Mouse (Mus musculus) naive thymus-derived CD4-positive, alpha-beta T cell, adult 2 months (primary cell): ENCODE results near the gene Sptan1.
"Not testable (repeated sequence)": the region's sequence is repeated elsewhere in the genome, so short reads cannot be mapped to it uniquely, and the experiment has no call there.

ENCODE experiments used
- DNase-seq: peaks from one replicate; pipeline ENCODE4 v3.0.0-alpha.2; 2011; ENCODE audit warnings: low read depth

The Sptan1 gene

GRCm38 (mm10) chr2:30009101-30009500, 43.7 kb downstream of the Sptan1 start:
- DNase-seq, result no peak

- DNase-seq, result no peak
Observed at GRCm38 (mm10) chr2:30010840-30011281, 45.5 kb downstream of the Sptan1 start.

- DNase-seq, result no peak
Observed at GRCm38 (mm10) chr2:30014326-30014966, 49.1 kb downstream of the Sptan1 start.

- no peak for DNase-seq
Observed at GRCm38 (mm10) chr2:30025454-30025853, 60.1 kb downstream of the Sptan1 start.

- DNase-seq, result no peak
Observed at GRCm38 (mm10) chr2:30026997-30027396, 61.6 kb downstream of the Sptan1 start.

GRCm38 (mm10) chr2:30032244-30032846, 67.0 kb downstream of the Sptan1 start:
- DNase-seq, result no peak

GRCm38 (mm10) chr2:30032957-30033356, 67.6 kb downstream of the Sptan1 start:
- DNase-seq, result no peak

GRCm38 (mm10) chr2:30037762-30038161, 72.4 kb downstream of the Sptan1 start:
- no peak for DNase-seq

GRCm38 (mm10) chr2:30038370-30038769, 73.0 kb downstream of the Sptan1 start:
- DNase-seq, result no peak

GRCm38 (mm10) chr2:30039687-30040086, 74.3 kb downstream of the Sptan1 start:
- DNase-seq, result no peak

- peak; percentile 90 for DNase-seq
Observed at GRCm38 (mm10) chr2:30042445-30042844, 77.1 kb downstream of the Sptan1 start.

GRCm38 (mm10) chr2:30044550-30044949, 79.2 kb downstream of the Sptan1 start:
- DNase-seq, result no peak

- no peak for DNase-seq
Observed at GRCm38 (mm10) chr2:30047127-30047526, 81.8 kb downstream of the Sptan1 start.

- DNase-seq, result peak; percentile 26
Observed at GRCm38 (mm10) chr2:30048101-30048501, 82.7 kb downstream of the Sptan1 start.

GRCm38 (mm10) chr2:30048699-30049388, 83.5 kb downstream of the Sptan1 start, which contains the start of gene Wdr34:
Wdr34 (minus strand) TSS chr2:30048881.
- peak; percentile 98 for DNase-seq

GRCm38 (mm10) chr2:30049831-30050230, 84.5 kb downstream of the Sptan1 start:
- DNase-seq, result no peak

- peak; percentile 62 for DNase-seq
Observed at GRCm38 (mm10) chr2:30051992-30052761, 86.8 kb downstream of the Sptan1 start.

GRCm38 (mm10) chr2:30055310-30055709, 90.0 kb downstream of the Sptan1 start:
- DNase-seq, result not testable (repeated sequence)

- no peak for DNase-seq
Observed at GRCm38 (mm10) chr2:30056736-30057135, 91.4 kb downstream of the Sptan1 start.

- no peak for DNase-seq
Observed at GRCm38 (mm10) chr2:30057223-30057904, 92.0 kb downstream of the Sptan1 start, which contains the start of gene Set. Set (plus strand) TSS chr2:30057378.

GRCm38 (mm10) chr2:30058418-30058817, 93.1 kb downstream of the Sptan1 start:
- DNase-seq, result no peak
